Mouse (Mus musculus): Measurements from ENCODE around the gene Stac2.

The Stac2 gene

GRCm38 (mm10) chr11:98052989-98053834 lies at the start of gene Stac2:
Gene Stac2, minus strand, starts transcription at chr11:98053462.
- peak; percentile 82 for DNase-seq

GRCm38 (mm10) chr11:98101332-98101731 lies 48.1 kb upstream of the Stac2 start:
- DNase-seq, result no peak

GRCm38 (mm10) chr11:98090583-98090982 lies 37.3 kb upstream of the Stac2 start:
- DNase-seq, result no peak

DNA sequence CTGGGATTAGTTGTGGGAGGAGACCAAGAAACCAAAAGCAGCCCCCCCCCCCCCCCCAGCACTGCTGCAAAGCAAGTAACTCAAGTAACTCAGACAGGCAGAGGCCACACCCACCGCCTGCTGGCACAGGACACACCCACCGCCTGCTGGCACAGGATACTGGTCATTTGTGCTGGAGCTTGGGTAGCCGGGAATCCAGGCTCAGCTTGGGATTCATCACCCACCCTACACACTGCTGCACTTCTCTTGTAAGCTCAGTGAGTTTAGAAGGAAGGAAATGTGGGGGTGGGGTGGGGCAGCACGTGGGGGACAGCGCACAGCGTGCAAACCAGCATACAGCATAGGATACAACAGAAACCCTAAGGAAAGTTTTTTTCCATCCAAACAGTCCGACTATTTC lies 35.0 kb upstream of the Stac2 start:
- DNase-seq, result peak; percentile 23

- no peak for DNase-seq
Measured at GRCm38 (mm10) chr11:98086574-98086973, 33.3 kb upstream of the Stac2 start.

- DNase-seq, result peak; percentile 44
Measured at GRCm38 (mm10) chr11:98086141-98086540, 32.9 kb upstream of the Stac2 start.

- no peak for DNase-seq
Measured at GRCm38 (mm10) chr11:98082745-98083144, 29.5 kb upstream of the Stac2 start.

- DNase-seq, result no peak
Measured at GRCm38 (mm10) chr11:98080450-98080849, 27.2 kb upstream of the Stac2 start.

DNA sequence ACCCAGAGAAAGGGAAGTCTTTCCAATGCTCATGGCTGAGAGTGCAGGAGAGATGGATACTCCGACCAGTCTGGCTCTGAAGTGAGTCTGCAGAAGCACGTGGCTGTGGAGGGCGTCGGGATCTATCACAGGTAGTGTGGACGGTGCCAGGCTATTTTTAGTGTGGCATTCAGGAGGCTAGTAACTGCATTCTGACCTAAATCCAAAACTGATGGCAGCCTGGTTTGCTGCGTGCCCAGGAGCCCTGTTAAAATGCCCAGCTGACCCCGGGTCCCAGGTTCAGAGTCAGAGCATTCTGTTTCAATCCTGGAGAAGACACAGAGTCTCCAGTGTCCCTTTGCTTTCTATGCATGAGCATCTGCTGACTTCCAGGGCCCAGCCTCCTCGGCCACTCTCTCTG lies 23.8 kb upstream of the Stac2 start:
- no peak for DNase-seq

GRCm38 (mm10) chr11:98075195-98075808 lies 22.0 kb upstream of the Stac2 start:
- DNase-seq, result peak; percentile 90

DNA sequence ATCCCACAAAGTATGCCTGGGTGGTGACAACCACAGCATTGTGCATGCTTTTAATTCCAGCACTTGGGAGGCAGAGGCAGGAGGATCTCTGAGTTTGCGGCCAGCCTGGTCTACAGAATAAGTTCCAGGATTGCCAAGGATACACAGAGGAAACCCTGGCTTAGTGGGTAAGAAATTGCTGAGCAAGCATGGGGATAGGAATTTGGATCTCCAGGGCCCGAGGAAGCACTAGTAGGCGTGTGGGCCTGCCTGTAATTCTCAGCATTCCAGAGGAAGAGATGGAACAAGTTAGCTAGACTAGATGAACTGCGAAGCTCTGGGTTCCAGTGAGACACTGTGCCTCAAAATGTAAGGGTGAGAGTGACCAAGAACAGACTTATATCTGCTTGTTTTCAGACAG lies 20.2 kb upstream of the Stac2 start:
- DNase-seq, result no peak

GRCm38 (mm10) chr11:98067255-98067654 lies 14.0 kb upstream of the Stac2 start:
- DNase-seq, result no peak

- DNase-seq, result no peak
Measured at GRCm38 (mm10) chr11:98066201-98066600, 12.9 kb upstream of the Stac2 start.

GRCm38 (mm10) chr11:98061904-98062562 lies 8.8 kb upstream of the Stac2 start:
- peak; percentile 62 for DNase-seq

- DNase-seq, result no peak
Measured at GRCm38 (mm10) chr11:98061441-98061840, 8.2 kb upstream of the Stac2 start.

GRCm38 (mm10) chr11:98060104-98060692 lies 6.9 kb upstream of the Stac2 start:
- DNase-seq, result peak; percentile 74

GRCm38 (mm10) chr11:98059662-98060061 lies 6.4 kb upstream of the Stac2 start:
- peak; percentile 65 for DNase-seq

DNA sequence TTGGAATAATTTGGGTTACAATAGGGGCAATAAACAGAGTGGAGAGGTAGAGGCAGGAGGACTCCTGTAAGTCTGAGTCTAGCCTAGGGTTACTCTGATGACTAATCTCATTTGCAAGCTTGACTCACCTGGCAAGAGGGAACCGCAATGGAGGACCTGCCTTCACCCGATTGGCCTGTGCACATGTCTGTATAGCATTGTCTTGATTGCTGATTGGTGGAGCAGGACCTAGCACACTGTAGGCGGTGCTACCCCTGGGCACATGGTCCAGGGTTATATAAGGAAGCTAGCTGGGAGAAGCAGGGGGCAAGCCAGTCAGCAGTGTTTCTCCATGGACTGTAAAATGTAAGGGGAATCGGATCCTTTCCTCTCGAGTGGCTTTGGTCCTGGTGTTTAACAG lies 4.7 kb upstream of the Stac2 start:
- DNase-seq, result no peak

DNA sequence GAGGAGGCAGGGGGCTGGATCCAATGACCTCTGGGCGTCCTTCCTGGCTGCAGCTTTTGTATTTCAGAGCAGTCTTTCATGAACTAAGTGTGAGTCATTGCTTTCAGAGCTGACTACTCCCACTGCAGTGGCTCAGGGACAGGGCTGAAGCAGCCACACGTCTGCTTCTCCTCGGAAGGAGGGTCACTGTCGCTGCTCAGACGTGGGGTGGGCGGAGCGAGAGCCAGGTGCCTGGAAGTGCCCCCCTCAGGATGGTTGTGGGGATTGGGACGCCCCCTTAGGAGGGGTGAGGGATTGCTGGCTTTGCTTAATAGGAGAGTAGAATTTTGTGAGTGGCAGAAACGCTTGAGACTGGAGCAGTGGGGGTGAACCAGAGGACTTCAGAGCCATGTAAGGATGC lies 4.2 kb upstream of the Stac2 start:
- peak; percentile 65 for DNase-seq

- DNase-seq, result no peak
Measured at GRCm38 (mm10) chr11:98052129-98052988, 903 bp downstream of the Stac2 start.

DNA sequence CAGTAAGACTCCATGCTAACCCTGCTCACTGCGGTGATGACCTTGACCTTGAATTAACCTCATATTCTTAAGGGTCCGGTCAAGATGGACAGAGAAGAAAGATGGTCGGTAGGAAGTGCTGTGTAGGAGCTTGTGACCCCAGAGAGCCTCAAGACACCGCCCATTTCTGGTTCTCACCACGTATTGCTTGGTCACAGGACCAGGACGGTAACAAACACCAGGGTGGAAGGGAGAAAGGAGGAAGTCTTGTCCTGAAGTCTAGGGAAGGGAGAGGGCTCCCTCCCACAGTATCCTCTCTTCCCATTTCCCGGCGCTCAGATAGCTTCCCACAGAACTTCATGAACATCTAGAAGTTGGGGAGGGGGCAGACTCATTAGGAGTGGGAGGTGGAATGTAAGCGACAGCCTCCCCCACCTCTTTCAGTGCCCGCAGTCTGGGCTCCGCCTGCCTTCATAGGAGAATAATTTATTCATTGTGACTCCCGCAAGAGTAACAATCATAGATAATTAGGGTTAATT lies 1.6 kb downstream of the Stac2 start:
- no peak for DNase-seq

GRCm38 (mm10) chr11:98050940-98051339 lies 2.3 kb downstream of the Stac2 start:
- no peak for DNase-seq
